Mouse (Mus musculus) thymus, adult 2 months (tissue): ENCODE measurements around the gene Defb30.
A peak's percentile ranks its signal among the peaks of the same experiment; 100 is the strongest.

Experiments used
- CTCF ChIP-seq: fragments of 200-500 bp; IDR thresholded peaks from 2 replicates; pipeline ENCODE4 v1.5.1; 2012; ENCODE audit warnings: mild to moderate bottlenecking, control low read depth, low read length, moderate library complexity, borderline replicate concordance; ENCODE audit not compliant: control insufficient read depth, poor library complexity, insufficient read depth; ENCODE audit errors: extremely low read depth
- POLR2A ChIP-seq: fragments of 200-500 bp; IDR thresholded peaks from 2 replicates; pipeline ENCODE4 v1.6.1; 2012; ENCODE audit warnings: mild to moderate bottlenecking, low read length, control low read depth, moderate library complexity; ENCODE audit not compliant: control insufficient read depth, poor library complexity, insufficient read depth; ENCODE audit errors: extremely low read depth

GRCm38 (mm10) chr14:63050769-63051168 lies 1.0 kb upstream of the Defb30 start:
- TF ChIP-seq CTCF, result peak; percentile 72; the same call in 1 of the 2 replicates
- no peak for TF ChIP-seq POLR2A
